Mouse (Mus musculus) mature B cell (primary cell): ENCODE measurements around the gene Atp5l.
"Not testable (repeated sequence)": the region's sequence is repeated elsewhere in the genome, so short reads cannot be mapped to it uniquely, and the experiment has no call there.

ENCODE experiments used
- in situ Hi-C: fragments of 300-500 bp; cut with MboI; formaldehyde crosslinking; loops from 2 replicates; pipeline ENCODE4 v1.14.3; 2019

Atp5l gene

DNA sequence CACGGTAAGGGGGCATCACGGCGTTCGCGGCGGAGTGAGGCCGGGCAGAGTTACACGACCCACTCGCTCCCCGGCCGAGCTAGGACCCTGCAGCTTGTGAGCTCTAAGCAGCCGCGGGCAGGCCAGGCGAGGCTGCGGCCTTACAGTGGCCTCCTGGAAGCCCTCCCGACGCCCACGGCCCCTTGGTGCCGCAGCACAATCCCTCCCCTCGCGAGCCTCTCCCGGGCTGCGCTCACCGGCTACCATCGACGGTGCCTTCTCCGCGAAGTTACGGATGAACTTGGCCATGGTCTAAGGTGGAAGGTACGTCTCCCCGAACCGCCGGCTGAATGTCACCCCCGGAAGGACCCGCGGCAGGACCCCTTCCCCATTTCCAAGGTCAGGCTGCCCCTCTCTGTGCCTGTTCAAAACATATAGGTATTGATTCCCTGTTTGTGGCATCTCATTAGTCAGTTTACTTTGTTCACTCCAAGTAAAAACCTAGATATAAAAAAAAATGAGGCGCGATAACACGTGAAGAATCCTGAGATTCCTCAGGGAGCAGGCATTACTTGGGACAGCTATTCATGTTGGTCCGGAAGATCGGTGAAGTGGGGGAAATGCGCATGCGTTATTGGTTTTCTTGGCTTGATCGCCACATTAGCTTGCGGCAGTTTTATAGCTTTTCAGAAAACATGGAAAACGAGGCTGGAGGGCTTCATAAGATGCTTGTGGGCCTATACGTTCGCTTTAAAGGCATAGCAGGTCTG is at the start of gene Atp5l:
Atp5l (minus strand) TSS at position 369 of the 749 bp plus-strand sequence.
- in situ Hi-C loops: no loop called here

DNA sequence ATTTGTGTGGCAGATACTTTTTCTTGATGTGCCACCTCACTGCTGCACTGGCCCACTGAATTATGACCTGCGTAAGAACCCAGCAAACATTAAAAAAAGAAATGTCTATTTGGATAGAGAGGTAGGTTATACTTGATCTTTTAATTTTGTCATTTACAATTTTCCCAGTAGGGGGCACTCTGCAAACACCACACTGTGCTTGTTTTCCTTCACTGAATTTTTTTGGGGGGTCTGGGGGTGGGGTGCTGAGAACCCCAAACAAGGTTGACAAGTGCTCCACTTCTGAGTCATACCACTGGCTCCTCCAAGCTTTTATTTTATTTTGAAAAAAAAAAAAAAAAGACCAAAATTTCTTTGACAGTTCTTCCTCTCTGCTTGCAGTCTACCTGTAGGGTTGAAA is 48.9 kb upstream of the Atp5l start:
- in situ Hi-C loops: no loop called here

DNA sequence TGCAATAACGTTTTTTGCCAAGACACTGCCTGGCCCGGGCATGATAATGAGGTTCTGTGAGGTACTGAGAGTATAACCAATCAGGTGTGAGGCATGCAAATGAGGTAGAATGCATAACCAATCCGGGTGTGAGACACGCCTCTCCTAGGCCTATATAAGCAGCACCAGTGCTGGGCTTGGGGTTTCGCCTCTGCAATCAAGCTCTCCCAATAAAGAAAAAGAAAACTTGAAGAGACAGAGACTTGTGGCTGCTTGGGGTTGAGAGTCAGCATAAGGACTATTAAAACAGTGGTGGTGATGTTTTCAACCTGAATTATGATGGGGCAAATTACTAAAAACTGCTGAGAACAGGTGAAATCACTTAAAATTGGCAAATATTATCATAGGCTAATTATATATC is 47.2 kb upstream of the Atp5l start:
- in situ Hi-C loops: not testable (repeated sequence)

DNA sequence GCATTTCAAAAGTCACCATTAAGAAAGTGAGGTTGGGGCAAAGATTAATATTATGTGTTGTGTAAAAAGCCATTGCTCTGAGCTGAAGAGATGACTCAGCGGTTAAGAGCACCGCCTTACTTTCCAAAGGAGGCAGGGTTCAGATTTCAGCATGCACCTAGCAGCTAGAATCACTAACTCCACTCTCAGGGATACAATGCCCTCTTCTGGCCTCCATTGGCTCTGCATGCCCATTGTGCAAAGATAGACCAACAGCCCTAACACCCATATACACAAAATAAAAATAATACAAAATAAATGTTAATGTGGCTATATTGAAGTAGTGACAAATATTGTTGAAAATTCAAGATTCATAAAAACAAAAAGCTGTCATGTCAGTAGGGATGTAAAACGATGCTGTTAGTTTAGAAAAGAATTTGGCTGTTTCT is 46.3 kb upstream of the Atp5l start:
- in situ Hi-C loops: no loop called here

DNA sequence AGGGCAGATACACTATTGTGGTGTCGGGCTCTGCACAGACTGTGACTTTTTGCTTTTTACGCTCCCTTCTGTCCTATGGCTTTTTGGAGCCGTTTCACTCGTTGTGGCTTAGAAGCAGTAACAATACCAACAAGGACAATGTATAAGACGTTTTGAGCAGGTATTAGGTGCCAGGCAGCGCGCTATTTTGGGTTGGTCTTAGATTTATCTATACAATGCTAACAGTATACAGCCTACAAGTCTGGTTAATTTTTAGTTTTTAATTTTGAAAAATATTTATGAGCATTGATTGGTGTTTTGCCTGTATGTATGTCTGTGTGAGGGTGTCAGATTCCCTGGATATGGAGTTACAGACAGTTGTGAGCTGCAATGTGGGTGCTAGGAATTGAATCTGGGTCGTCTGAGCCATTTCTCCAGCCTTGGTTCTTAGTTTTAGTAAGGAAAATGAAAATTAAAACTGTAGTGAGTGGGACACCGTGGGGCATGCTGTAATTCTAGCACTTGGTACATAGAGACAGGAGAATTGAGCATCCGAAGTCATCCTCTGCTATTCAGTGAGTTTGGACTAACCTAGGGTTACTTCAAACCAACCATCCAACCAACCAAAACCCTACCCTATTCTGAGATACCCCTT is 45.4 kb upstream of the Atp5l start:
- in situ Hi-C loops: no loop called here

DNA sequence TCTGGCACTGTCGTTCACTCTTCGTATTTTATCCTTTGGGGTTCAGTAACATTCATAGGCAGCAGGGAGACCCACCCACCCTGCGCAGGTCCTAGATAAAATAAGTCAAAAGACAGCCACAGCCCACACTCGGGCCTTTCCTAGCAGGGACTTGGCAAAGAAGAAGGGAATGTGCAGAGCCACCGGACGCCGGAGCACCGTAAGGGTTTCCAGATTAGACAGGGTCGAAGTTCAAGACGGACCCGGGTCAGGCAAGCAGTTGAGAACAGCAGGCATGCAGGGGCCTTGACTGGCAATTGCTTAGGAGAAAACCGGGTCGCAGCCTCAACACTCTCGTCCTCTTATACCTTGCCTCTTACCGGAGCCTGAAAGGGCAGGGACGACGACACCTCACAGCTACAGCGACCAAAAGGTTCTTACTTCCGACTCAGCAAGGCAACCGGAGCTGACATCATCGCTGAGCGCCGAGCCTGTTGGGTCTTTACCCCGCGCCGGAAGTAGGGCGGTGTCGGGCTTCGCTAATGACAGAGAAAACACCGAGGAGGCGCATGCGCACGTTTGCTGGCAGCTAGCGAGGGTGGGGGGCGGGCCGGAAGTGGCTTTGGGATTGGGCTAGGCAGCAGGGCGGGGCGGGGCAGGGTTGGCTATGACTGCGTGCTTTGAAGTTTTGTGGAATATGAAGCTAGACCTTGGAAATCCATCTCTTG is 44.7 kb upstream of the Atp5l start, which contains the start of gene Ube4a:
Ube4a (minus strand) TSS at position 475 of the 707 bp plus-strand sequence.
- in situ Hi-C loops: no loop called here

DNA sequence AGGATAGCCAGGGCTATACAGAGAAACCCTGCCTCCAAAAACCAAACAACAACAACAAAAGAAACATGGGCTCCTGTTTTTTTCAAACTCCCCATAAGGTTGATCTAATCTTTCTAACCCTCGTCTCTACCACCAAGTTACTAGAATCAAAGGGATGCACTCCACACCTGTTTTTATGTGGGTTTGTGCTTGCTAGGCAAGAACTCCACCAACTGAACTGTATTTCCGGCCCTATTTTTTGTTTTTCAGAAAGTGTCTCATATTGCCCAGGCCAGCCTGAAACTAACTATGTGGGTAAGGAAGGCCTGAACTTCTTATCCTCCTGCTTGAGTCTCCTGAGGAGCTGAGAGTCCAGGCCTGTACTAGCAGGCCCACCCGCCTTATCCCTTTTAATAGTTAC is 33.9 kb upstream of the Atp5l start:
- in situ Hi-C loops: no loop called here

DNA sequence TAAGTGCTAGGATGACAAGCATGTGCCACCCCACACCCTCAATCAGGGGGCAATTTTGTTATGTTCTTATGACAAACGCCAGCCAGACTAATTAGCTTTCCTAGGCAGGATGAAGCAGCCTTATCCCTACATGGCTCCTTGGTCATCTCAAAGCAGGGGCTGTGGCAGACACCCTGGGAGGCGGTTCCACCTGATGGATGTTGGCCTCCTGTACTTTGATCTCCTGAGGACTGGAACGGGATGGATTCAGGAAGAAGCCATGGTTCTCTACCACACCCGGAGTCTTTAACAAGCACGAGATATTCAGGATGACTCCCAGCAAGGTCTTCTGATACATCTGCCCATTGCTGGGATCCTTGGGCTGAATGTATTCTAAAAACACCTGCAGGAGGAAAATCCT is 27.3 kb upstream of the Atp5l start:
- in situ Hi-C loops: no loop called here

DNA sequence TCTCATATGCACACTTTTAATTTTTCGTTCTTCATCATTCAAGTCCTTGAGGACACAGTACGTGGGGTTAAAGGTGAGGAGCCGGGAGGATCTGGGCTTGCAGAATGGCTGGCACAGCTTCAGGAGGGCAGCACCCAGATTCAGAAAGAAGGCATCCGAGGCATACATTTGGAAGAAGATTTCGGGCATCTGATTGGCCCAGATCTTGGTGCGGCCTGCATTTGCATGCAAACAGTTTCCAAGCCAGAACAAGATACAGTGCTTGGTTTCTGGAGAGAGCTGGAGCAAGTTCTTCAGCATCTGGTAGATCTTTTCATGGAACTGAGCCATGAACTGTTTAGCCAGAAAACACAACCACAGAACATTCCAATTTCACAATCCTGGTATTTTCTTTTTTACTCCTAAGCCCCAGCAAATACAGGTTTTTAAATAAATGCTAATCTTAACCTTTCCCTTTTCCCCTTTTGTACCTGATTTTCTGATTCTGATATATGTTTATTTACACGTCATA is 25.7 kb upstream of the Atp5l start:
- in situ Hi-C loops: no loop called here

DNA sequence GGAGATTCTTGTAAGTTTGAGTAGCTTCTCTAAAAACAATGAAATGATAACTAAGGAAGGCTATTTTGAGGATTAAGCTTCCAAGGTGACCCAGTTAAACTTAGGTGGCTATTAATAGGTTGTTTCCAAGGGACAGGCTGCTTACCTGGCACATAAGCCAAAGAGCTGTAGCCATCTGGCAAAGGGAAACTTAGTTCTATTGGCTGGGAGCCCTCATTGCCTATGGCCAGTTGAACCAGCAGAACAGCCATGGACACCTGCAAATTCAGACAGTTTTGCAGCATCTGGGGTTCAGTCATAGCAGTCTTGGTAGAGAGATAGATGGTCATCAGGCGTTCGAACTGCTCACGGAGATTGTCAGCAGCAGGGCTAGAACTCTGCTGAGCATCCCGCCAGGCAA is 21.9 kb upstream of the Atp5l start:
- in situ Hi-C loops: no loop called here

DNA sequence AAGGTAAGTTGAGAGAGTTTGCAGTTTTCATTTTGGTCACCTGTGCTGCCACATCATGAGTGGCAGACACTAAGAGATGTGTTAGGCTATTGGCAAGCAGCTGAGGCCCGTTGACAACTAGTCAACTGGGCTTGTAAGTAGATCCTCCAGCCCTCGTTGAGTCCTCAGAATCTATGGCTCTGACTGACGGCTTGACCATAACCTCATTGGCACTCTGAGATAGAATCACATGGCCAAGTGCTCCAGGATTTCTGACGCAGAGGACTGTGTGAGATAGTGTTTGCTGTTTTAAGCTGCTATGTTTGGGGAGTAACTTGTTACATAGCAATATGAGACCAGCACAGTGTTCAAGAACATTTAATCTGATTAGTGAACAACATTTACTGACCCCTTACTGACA is 21.2 kb upstream of the Atp5l start:
- in situ Hi-C loops: no loop called here

DNA sequence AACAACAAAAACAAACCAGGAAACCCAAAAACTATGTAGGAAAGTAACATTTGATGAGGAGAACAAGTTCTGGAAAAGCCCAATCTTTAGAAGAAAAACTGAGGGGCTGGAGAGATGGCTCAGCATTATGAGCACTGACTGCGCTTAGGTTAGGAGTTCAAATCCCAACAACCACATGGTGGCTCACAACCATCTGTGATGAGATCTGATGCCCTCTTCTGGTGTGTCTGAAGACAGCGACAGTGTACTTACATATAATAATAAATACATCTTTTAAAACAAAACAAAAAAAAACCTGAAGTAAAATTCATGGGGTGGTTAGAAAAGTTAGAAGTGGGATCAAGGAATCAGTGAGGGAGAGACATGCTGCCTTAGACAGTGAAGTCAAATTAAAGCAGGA is 1.0 kb upstream of the Atp5l start:
- in situ Hi-C loops: no loop called here

DNA sequence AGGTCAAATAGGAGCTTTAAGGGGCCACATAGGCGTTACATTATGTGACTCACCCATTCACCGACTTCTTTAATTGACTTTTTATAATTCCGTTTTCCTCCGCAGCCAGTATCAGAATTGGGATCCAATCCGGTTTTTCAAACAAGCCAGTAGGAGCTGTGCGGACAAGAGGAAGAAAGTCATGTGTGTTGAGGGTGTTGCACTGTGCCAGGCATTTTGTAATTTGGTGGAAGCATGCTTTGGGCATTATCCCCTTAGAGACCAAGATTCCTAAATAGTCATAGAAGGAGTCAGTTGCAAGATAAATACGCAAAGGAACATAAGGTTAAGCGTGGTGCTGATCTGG is 554 bp upstream of the Atp5l start:
- in situ Hi-C loops: no loop called here

DNA sequence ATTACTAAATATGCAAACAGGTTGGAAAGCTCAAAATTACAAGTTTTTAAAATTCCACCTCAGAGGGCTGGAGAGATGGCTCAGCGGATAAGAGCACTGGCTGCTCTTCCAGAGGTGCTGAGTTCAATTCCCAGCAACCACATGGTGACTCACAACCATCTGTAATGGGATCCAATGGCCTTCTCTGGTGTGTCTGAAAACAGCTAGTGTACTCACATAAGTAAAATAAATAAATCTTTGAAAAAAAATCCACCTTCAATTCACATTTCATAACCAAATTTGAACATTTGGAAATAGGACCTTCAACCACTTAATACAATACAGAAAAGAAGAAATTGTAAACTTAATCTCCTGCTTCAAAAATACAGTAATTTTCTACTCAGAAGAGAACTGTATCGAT is 936 bp downstream of the Atp5l start:
- in situ Hi-C loops: no loop called here

DNA sequence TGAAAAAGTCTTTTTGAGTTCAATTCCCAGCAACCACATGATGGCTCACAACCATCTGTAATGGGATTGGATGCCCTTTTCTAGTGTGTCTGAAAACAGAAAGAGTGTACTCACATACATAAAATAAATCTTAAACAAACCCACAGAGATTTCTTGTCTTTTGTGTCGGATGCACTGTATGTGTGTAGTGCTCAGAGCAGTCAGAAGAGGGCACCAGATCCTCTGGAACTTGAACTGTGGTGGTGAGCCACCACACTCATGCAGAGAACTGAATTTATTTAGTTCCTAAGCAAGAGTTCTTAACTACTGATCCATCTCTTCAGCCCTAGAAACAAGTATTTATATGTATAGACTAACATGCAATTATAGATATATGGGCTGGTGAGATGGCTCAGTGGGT is 4.3 kb downstream of the Atp5l start:
- in situ Hi-C loops: no loop called here

DNA sequence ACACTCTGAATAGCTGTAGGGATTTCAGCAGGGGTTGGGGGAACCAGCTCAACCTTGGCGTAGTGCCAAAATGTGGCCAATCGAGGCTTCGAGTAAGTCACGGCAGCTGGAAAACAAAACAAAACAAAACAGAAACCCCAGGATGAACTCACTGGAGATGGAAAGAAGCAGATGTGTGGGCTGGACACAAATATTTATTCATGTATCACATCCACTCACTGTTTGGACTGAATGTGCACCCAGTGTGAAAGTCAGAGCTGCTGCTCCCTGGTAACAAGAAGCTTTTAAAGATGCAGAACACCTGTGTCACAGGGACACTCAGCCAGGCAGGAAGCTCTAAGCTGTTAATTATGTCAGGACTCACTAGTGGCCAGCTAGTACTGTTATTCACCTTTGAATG is 5.8 kb downstream of the Atp5l start:
- in situ Hi-C loops: no loop called here

DNA sequence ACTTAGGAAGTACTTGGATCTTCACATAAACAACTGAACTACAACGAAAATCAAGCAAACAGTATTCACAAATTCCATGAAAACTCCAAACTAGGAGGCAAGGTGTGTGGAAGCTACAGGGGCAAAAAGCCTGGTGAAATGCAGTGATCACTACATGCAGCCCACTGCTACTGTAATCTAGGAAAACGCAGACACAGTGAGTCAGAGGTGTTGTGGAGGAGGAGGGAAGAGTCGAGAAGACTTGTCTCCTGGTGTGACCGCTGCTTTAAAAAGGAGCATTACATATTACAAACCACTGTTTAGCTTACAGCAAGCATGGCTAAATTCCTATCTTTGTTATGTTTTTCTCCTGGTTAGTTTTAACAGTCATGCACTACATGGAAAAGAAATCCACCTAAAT is 9.2 kb downstream of the Atp5l start:
- in situ Hi-C loops: no loop called here

DNA sequence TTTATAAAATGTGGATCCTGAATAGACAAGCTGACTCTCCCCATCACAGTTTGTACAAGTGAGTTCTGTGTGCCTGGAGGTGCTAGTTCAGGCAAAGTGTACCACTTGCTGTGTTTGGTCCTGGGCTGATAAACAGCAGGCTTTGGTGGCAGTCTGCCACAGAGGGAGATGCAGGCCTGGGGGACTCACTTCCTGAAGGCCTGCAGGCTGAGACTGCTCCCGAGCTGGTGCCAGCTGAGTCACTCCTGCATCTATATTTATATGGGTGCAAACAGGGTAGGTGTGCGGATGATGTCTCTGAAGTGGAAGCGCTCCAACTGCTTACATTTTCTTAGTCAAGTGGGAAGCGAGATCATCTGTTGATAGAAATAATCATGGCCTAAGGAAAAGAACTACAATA is 14.9 kb downstream of the Atp5l start:
- in situ Hi-C loops: no loop called here

DNA sequence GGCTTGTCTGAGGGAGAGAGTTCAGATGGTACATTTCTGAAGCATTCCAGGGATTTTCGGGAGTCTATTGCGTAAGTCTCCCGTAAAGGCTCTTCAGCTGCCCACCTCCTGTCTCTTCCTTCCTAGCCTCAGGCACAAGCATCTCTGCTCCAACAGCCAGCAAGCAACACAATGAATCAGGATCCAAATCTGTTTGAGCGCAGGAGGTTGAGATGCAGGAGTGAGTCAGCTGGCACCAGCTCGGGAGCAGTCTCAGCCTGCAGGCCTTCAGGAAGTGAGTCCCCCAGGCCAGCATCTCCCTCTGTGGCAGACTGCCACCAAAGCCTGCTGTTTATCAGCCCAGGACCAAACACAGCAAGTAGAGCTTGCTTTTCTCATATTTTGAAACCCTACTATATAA is 15.6 kb downstream of the Atp5l start:
- in situ Hi-C loops: no loop called here

DNA sequence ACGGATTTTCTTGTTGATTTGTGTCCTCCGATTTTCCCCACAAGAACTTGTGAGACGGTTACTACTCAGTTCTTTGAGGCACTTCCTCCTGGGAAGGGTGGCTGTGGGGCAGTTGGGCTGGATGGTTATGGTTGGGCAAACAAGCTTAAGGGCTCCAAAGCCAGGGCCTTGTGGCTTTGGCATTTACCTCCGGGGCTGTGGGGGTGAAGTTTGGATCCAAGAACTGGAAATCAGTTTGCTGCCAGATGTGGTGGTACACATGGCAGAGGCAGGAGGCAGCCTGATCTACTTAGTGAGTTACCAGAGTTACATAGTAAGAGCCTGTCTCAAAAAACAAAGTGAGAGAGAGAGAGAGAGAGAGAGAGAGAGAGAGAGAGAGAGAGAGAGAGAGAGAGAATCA is 16.7 kb downstream of the Atp5l start:
- in situ Hi-C loops: no loop called here

DNA sequence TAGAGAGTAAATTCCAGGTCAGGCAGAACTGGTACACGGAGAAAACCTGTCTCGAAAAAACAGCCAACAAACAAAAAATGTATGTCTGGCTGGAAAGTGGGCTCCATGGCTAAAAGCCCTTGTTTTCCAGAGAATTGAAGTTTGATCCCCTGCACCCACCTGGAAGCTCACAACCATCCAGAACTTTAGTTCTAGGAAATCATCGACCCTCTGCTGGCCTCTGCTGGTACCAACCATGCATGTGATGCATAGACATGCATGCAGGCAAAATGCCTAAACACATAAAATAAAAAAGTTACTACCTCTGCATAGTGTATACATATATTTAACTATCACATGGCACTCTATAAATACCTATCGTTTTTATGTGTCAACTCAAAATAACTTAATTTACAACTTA is 20.1 kb downstream of the Atp5l start:
- in situ Hi-C loops: no loop called here

DNA sequence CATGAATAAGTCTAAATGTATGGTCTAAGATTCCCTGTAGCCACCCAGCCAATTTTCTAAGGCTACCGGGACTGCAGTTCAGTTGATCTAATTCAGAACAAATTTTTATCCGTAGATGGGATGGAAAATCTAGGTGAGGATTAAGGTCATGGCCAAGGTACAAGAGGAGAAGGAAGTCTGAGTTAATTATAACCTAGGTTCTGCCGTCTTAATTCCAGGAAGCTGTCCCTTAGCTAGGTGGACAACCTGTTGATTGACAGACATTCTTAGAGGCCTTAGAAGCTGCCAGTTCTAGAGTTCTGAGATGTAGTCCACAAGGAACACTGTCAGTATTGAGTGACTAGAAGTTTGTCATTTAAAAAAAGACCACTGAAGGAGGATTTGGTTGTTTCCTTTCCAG is 20.8 kb downstream of the Atp5l start:
- in situ Hi-C loops: no loop called here

DNA sequence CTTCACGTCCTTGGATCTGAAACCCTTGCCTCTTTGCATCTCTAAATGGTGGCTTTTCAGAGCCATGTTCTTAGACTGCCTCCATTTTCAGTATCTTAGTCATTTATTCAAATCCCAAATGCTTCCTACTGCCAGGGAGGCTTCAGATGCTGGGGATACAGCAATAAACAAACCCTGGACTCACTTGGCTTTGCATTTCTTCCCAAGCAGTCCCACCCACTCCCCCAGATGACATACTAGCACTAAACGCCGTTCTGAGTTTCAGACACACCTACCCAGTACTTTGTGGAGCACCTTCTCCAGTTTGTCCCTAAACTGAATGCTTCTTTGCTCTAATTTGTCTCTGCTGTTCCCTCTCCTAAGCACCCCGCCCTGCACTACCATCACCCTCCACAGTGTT is 23.5 kb downstream of the Atp5l start:
- in situ Hi-C loops: no loop called here
